Mouse (Mus musculus): ENCODE measurements around the gene Ccer1. TPM values are rescaled to one million over a fixed set of nuclear protein-coding genes. Genes with fewer than 3 reads are reported as not detected.

Ccer1 gene
- polyA plus RNA-seq, 1 experiment from 2014 or later = not detected

- no peak for ATAC-seq (ENCODE audit: low read depth)
Measured at GRCm38 (mm10) chr10:97693398-97694135, 708 bp downstream of the Ccer1 start.

DNA sequence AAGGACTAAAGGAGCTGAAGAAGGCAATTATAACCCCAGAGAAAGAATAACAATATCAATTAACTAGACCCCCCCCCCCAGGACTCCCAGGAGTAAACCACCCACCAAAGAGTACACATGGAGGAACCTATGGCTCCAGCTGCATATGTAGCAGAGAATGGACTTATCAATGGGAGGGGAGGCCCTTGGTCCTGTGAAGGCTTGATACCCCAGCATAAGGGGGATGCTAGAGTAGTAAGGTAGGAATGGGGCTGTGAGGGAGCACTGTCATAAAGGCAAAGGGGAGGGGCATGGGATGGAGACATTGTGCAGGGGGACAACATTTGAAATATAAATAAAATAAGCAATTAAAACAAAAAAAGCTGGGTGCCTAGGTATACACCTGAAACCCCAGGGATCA lies 9.5 kb downstream of the Ccer1 start:
- no peak overlapping the region for H3K27ac ChIP-seq (ENCODE audit: low read depth, low read length)
- no peak overlapping the region for H3K4me3 ChIP-seq (ENCODE audit: low read depth, low read length)
- no peak for ATAC-seq (ENCODE audit: low read depth)
- H3K36me3 ChIP-seq (ENCODE audit: control insufficient read depth, insufficient read depth, low read length) = no peaks in the 10 kb centered on the region
- H3K4me2 ChIP-seq (ENCODE audit: low read depth, low read length) = no peak overlapping the region
- no peak overlapping the region for H3K9ac ChIP-seq (replicated peaks; ENCODE audit: low read depth, low read length)
- H3K9me3 ChIP-seq (ENCODE audit: control insufficient read depth, low read length) = no peaks in the 10 kb centered on the region
- H3K4me1 ChIP-seq (ENCODE audit: control insufficient read depth, insufficient read depth, low read length) = no peaks in the 10 kb centered on the region
- no peaks in the 10 kb centered on the region for H3K27me3 ChIP-seq (ENCODE audit: control insufficient read depth, insufficient read depth, low read length)

More at GRCm38 (mm10) chr10:97693398-97694135, 708 bp downstream of the Ccer1 start:
- no peaks in the 10 kb centered on the region for H3K9me3 ChIP-seq (ENCODE audit: control insufficient read depth, low read length)
- no peak overlapping the region for H3K4me3 ChIP-seq (ENCODE audit: low read depth, low read length)
- H3K4me1 ChIP-seq (ENCODE audit: control insufficient read depth, insufficient read depth, low read length) = no peaks in the 10 kb centered on the region
- WGBS = 91% methylated on average over 37 of the region's 37 CpGs
- no peak overlapping the region for H3K9ac ChIP-seq (replicated peaks; ENCODE audit: low read depth, low read length)
- no peaks in the 10 kb centered on the region for H3K27me3 ChIP-seq (ENCODE audit: control insufficient read depth, insufficient read depth, low read length)
- no peak overlapping the region for H3K27ac ChIP-seq (ENCODE audit: low read depth, low read length)
- H3K36me3 ChIP-seq (ENCODE audit: control insufficient read depth, insufficient read depth, low read length) = no peaks in the 10 kb centered on the region
- H3K4me2 ChIP-seq (ENCODE audit: low read depth, low read length) = no peak overlapping the region

- H3K4me2 ChIP-seq (ENCODE audit: low read depth, low read length) = no peak overlapping the region
- no peak for ATAC-seq (ENCODE audit: low read depth)
Measured at GRCm38 (mm10) chr10:97704562-97704961, 11.7 kb downstream of the Ccer1 start.

GRCm38 (mm10) chr10:97712687-97713086 lies 19.8 kb downstream of the Ccer1 start:
- Histone ChIP-seq H3K36me3 (ENCODE audit: control insufficient read depth, insufficient read depth, low read length) (no peaks in the 10 kb centered on the region), H3K27ac (ENCODE audit: low read depth, low read length) (no peak overlapping the region), H3K9me3 (ENCODE audit: control insufficient read depth, low read length) (no peaks in the 10 kb centered on the region), H3K4me1 (ENCODE audit: control insufficient read depth, insufficient read depth, low read length) (no peaks in the 10 kb centered on the region), H3K4me3 (ENCODE audit: low read depth, low read length) (no peak overlapping the region), H3K27me3 (ENCODE audit: control insufficient read depth, insufficient read depth, low read length) (no peaks in the 10 kb centered on the region), H3K4me2 (ENCODE audit: low read depth, low read length) (no peak overlapping the region), H3K9ac (replicated peaks; ENCODE audit: low read depth, low read length) (no peak overlapping the region)
- peak; percentile 61; the same call in 1 of the 2 replicates for ATAC-seq (ENCODE audit: low read depth)
- WGBS = 3% methylated on average over 5 of the region's 5 CpGs

More at GRCm38 (mm10) chr10:97704562-97704961, 11.7 kb downstream of the Ccer1 start:
- Histone ChIP-seq H3K4me3 (ENCODE audit: low read depth, low read length) (no peak overlapping the region), H3K9me3 (ENCODE audit: control insufficient read depth, low read length) (no peaks in the 10 kb centered on the region), H3K9ac (replicated peaks; ENCODE audit: low read depth, low read length) (no peak overlapping the region), H3K36me3 (ENCODE audit: control insufficient read depth, insufficient read depth, low read length) (no peaks in the 10 kb centered on the region), H3K27ac (ENCODE audit: low read depth, low read length) (no peak overlapping the region), H3K4me1 (ENCODE audit: control insufficient read depth, insufficient read depth, low read length) (no peaks in the 10 kb centered on the region), H3K27me3 (ENCODE audit: control insufficient read depth, insufficient read depth, low read length) (no peaks in the 10 kb centered on the region)
- WGBS = 58% methylated on average over 1 of the region's 1 CpGs

DNA sequence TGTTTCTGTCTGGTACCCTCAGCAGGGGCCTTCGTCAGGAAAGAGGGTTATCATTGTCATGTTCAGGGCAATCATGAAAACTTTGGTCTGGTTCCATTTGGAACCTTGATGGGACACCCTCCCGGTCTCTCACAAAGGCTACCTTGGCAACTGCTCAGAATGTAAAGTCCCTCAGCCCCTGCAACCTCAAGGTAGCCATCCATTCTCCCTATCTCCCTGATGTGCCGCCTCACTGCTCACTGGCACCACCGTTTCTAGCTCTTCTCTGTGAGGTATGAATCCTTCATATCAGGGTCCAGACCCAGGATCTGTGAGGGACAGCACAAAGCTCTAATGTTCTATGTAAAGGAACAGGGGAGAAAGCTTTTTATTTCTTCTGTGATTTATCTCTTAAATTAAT lies 21.7 kb downstream of the Ccer1 start:
- no peaks in the 10 kb centered on the region for H3K9me3 ChIP-seq (ENCODE audit: control insufficient read depth, low read length)
- no peak overlapping the region for H3K9ac ChIP-seq (replicated peaks; ENCODE audit: low read depth, low read length)
- no peak for ATAC-seq (ENCODE audit: low read depth)
- no peak overlapping the region for H3K27ac ChIP-seq (ENCODE audit: low read depth, low read length)
- WGBS = 66% methylated on average over 4 of the region's 4 CpGs
- H3K4me3 ChIP-seq (ENCODE audit: low read depth, low read length) = no peak overlapping the region
- H3K4me2 ChIP-seq (ENCODE audit: low read depth, low read length) = no peak overlapping the region
- no peaks in the 10 kb centered on the region for H3K4me1 ChIP-seq (ENCODE audit: control insufficient read depth, insufficient read depth, low read length)
- H3K27me3 ChIP-seq (ENCODE audit: control insufficient read depth, insufficient read depth, low read length) = no peaks in the 10 kb centered on the region
- H3K36me3 ChIP-seq (ENCODE audit: control insufficient read depth, insufficient read depth, low read length) = no peaks in the 10 kb centered on the region

DNA sequence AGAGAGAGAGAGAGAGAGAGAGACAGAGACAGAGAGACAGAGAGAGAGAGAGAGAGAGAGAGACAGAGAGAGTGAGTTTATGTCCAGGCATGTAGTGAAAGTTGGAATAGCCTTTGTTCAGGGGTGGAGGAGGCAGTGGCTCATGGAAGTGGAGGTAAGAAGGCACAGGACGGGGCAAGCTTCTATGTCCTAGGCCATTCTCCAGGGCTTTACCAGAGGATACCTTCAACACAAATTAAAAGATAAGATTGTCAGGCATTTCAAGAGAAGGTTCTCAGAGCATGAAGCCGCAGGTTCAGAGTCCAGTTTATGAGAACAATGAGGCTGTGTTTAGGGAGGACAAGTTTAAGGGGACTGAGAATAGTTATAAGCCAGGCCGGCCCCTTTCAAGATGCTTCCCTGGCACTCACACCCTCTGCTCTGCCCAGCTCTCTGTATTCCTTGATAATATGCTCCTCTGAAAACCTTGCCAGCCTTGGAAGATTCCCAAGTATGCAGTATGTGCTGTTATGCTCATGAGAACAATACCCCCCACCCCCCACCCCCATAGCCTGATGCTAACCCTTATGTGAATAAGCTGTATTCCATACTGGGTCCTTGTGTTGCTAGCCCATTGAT lies 22.5 kb downstream of the Ccer1 start:
- 85% methylated on average over 3 of the region's 3 CpGs for WGBS
- H3K36me3 ChIP-seq (ENCODE audit: control insufficient read depth, insufficient read depth, low read length) = no peaks in the 10 kb centered on the region
- ATAC-seq (ENCODE audit: low read depth) = no peak
- no peak overlapping the region for H3K9ac ChIP-seq (replicated peaks; ENCODE audit: low read depth, low read length)
- H3K4me3 ChIP-seq (ENCODE audit: low read depth, low read length) = no peak overlapping the region
- H3K9me3 ChIP-seq (ENCODE audit: control insufficient read depth, low read length) = no peaks in the 10 kb centered on the region
- H3K27me3 ChIP-seq (ENCODE audit: control insufficient read depth, insufficient read depth, low read length) = no peaks in the 10 kb centered on the region
- H3K27ac ChIP-seq (ENCODE audit: low read depth, low read length) = no peak overlapping the region
- H3K4me2 ChIP-seq (ENCODE audit: low read depth, low read length) = no peak overlapping the region
- no peaks in the 10 kb centered on the region for H3K4me1 ChIP-seq (ENCODE audit: control insufficient read depth, insufficient read depth, low read length)

- ATAC-seq (ENCODE audit: low read depth) = no peak
- Histone ChIP-seq H3K4me2 (ENCODE audit: low read depth, low read length) (no peak overlapping the region), H3K9me3 (ENCODE audit: control insufficient read depth, low read length) (no peaks in the 10 kb centered on the region), H3K36me3 (ENCODE audit: control insufficient read depth, insufficient read depth, low read length) (no peaks in the 10 kb centered on the region), H3K27ac (ENCODE audit: low read depth, low read length) (no peak overlapping the region), H3K4me1 (ENCODE audit: control insufficient read depth, insufficient read depth, low read length) (no peaks in the 10 kb centered on the region), H3K27me3 (ENCODE audit: control insufficient read depth, insufficient read depth, low read length) (no peaks in the 10 kb centered on the region), H3K4me3 (ENCODE audit: low read depth, low read length) (no peak overlapping the region), H3K9ac (replicated peaks; ENCODE audit: low read depth, low read length) (no peak overlapping the region)
- 74% methylated on average over 1 of the region's 1 CpGs for WGBS
Measured at GRCm38 (mm10) chr10:97717233-97717632, 24.4 kb downstream of the Ccer1 start.

- Histone ChIP-seq H3K27me3 (ENCODE audit: control insufficient read depth, insufficient read depth, low read length) (no peaks in the 10 kb centered on the region), H3K9me3 (ENCODE audit: control insufficient read depth, low read length) (no peaks in the 10 kb centered on the region), H3K27ac (ENCODE audit: low read depth, low read length) (no peak overlapping the region), H3K9ac (replicated peaks; ENCODE audit: low read depth, low read length) (no peak overlapping the region), H3K4me1 (ENCODE audit: control insufficient read depth, insufficient read depth, low read length) (no peaks in the 10 kb centered on the region), H3K4me3 (ENCODE audit: low read depth, low read length) (no peak overlapping the region), H3K36me3 (ENCODE audit: control insufficient read depth, insufficient read depth, low read length) (no peaks in the 10 kb centered on the region), H3K4me2 (ENCODE audit: low read depth, low read length) (no peak overlapping the region)
- 83% methylated on average over 2 of the region's 2 CpGs for WGBS
- no peak for ATAC-seq (ENCODE audit: low read depth)
Measured at GRCm38 (mm10) chr10:97718021-97718420, 25.2 kb downstream of the Ccer1 start.

DNA sequence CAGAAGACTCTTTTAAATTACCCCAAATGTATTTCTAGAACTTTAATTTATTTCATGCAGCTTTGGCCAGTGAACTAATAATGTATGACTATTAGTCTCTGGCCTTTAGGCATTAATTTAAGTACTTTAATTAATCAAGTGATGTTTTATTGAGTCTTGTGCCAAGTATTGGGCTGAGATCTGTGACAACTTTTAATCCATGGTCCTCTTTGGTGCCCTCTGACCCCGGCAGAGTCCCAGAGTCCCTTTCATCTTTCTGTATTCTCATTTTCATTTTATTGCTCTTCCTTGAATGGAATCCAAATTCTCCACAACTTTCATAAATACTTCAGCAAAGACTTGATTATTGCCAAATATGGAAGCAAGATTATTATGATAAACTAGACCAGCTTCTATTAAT lies 27.8 kb downstream of the Ccer1 start:
- Histone ChIP-seq H3K4me3 (ENCODE audit: low read depth, low read length) (no peak overlapping the region), H3K4me1 (ENCODE audit: control insufficient read depth, insufficient read depth, low read length) (no peaks in the 10 kb centered on the region), H3K9me3 (ENCODE audit: control insufficient read depth, low read length) (no peaks in the 10 kb centered on the region), H3K9ac (replicated peaks; ENCODE audit: low read depth, low read length) (no peak overlapping the region), H3K36me3 (ENCODE audit: control insufficient read depth, insufficient read depth, low read length) (no peaks in the 10 kb centered on the region), H3K27me3 (ENCODE audit: control insufficient read depth, insufficient read depth, low read length) (no peaks in the 10 kb centered on the region), H3K27ac (ENCODE audit: low read depth, low read length) (no peak overlapping the region), H3K4me2 (ENCODE audit: low read depth, low read length) (no peak overlapping the region)
- WGBS = 89% methylated on average over 1 of the region's 1 CpGs
- ATAC-seq (ENCODE audit: low read depth) = no peak
